Mouse (Mus musculus) CH12.LX (cell line): ENCODE data around the gene Mad2l2. TPM values are rescaled to one million over a fixed set of nuclear protein-coding genes. Genes with fewer than 3 reads are reported as not detected.

ENCODE experiments used
- DNase-seq: peaks from one replicate; pipeline ENCODE4 v3.0.0-alpha.2; 2013; ENCODE audit errors: extremely low read depth
- H3K27ac ChIP-seq: 2 replicates; pipeline ENCODE4 v1.5.1; 2012; ENCODE audit warnings: low read depth, mild to moderate bottlenecking, control low read depth, moderate library complexity; ENCODE audit not compliant: insufficient read depth
- H3K27me3 ChIP-seq: replicated peaks from 2 replicates; pipeline ENCODE3; 2012; ENCODE audit warnings: inconsistent platforms
- H3K36me3 ChIP-seq, 2 experiments: replicated peaks in 1 of 2; 2 replicates each; pipeline versions ENCODE3 to v1.6.1; 2012; ENCODE audit warnings: inconsistent platforms in 1 of 2, low read length in 1 of 2, mild to moderate bottlenecking in 1 of 2, mixed read lengths in 1 of 2, moderate library complexity in 1 of 2; ENCODE audit not compliant: control insufficient read depth in 1 of 2, insufficient read depth in 1 of 2
- H3K4me1 ChIP-seq, 2 experiments: 2 replicates each; pipeline ENCODE4 v1.6.1; 2012; ENCODE audit warnings: inconsistent platforms in 1 of 2, moderate library complexity in 1 of 2; ENCODE audit not compliant: insufficient read depth in 2 of 2, control insufficient read depth in 1 of 2
- H3K4me2 ChIP-seq: 2 replicates; pipeline ENCODE4 v1.6.1; 2012; ENCODE audit warnings: low read depth, mild to moderate bottlenecking, control low read depth; ENCODE audit not compliant: poor library complexity, insufficient read depth, severe bottlenecking
- H3K4me3 ChIP-seq, 3 experiments: fragments of 150-350 bp in 1 of 3; sonication (generic) in 1 of 3; replicated peaks in 1 of 3; 2 replicates each; pipeline versions ENCODE3 to v1.5.1; 2011 to 2012; ENCODE audit warnings: low read depth in 2 of 3, low read length in 2 of 3, mild to moderate bottlenecking in 2 of 3, moderate library complexity in 2 of 3, control low read depth in 1 of 3, improper control_type of control experiment in 1 of 3, inconsistent platforms in 1 of 3, mixed read lengths in 1 of 3; ENCODE audit not compliant: poor library complexity in 1 of 3
- H3K79me2 ChIP-seq: replicated peaks from 2 replicates; pipeline ENCODE4 v1.6.1; 2012; ENCODE audit warnings: mild to moderate bottlenecking, moderate library complexity; ENCODE audit not compliant: control insufficient read depth, poor library complexity, insufficient read depth, severe bottlenecking; ENCODE audit errors: extremely low read depth
- H3K9ac ChIP-seq: 2 replicates; pipeline ENCODE4 v1.6.1; 2012; ENCODE audit warnings: low read depth, mild to moderate bottlenecking, control low read depth, moderate library complexity; ENCODE audit not compliant: insufficient read depth
- H3K9me3 ChIP-seq: replicated peaks from 2 replicates; pipeline ENCODE3; 2012; ENCODE audit warnings: low read length, inconsistent platforms, mixed read lengths
- BHLHE40 ChIP-seq: IDR thresholded peaks from 2 replicates; pipeline ENCODE4 v1.6.1; 2011; ENCODE audit warnings: mild to moderate bottlenecking, low read depth, low read length, improper control_type of control experiment
- CHD1 ChIP-seq: IDR thresholded peaks from 2 replicates; pipeline ENCODE4 v1.6.1; 2012; ENCODE audit warnings: low read depth, low read length, improper control_type of control experiment, inconsistent platforms
- CHD2 ChIP-seq: IDR thresholded peaks from 2 replicates; pipeline ENCODE4 v1.6.1; 2011; ENCODE audit warnings: low read length, improper control_type of control experiment
- CTCF ChIP-seq, 2 experiments: IDR thresholded peaks in 1 of 2; conservative IDR thresholded peaks in 1 of 2; 2 replicates each; pipeline ENCODE4 v1.5.1; 2011 to 2012; ENCODE audit warnings: low read depth in 2 of 2, low read length in 2 of 2, improper control_type of control experiment in 1 of 2, inconsistent platforms in 1 of 2, mild to moderate bottlenecking in 1 of 2, moderate library complexity in 1 of 2
- EP300 ChIP-seq: IDR thresholded peaks from 2 replicates; pipeline ENCODE4 v1.6.1; 2011; ENCODE audit warnings: low read length, improper control_type of control experiment
- GABPA ChIP-seq: IDR thresholded peaks from 2 replicates; pipeline ENCODE4 v1.6.1; 2012; ENCODE audit warnings: low read depth, low read length, improper control_type of control experiment, inconsistent platforms; ENCODE audit not compliant: insufficient replicate concordance
- KAT2A ChIP-seq: IDR thresholded peaks from 2 replicates; pipeline ENCODE4 v1.6.1; 2012; ENCODE audit warnings: low read length, improper control_type of control experiment, inconsistent platforms; ENCODE audit not compliant: insufficient replicate concordance
- MAFK ChIP-seq: IDR thresholded peaks from 2 replicates; pipeline ENCODE4 v1.6.1; 2011; ENCODE audit warnings: low read length, improper control_type of control experiment; ENCODE audit not compliant: insufficient replicate concordance
- MAX ChIP-seq: IDR thresholded peaks from 2 replicates; pipeline ENCODE4 v1.6.1; 2011; ENCODE audit warnings: low read length, improper control_type of control experiment
- NELFE ChIP-seq: IDR thresholded peaks from 2 replicates; pipeline ENCODE4 v1.6.1; 2011; ENCODE audit warnings: low read depth, low read length, improper control_type of control experiment
- POLR2A ChIP-seq: IDR thresholded peaks from 2 replicates; pipeline ENCODE4 v1.6.1; 2011; ENCODE audit warnings: low read depth, mild to moderate bottlenecking, improper control_type of control experiment, low read length
- RAD21 ChIP-seq: IDR thresholded peaks from 2 replicates; pipeline ENCODE4 v1.6.1; 2011; ENCODE audit warnings: low read depth, mild to moderate bottlenecking, low read length, improper control_type of control experiment, moderate library complexity
- SMC3 ChIP-seq: IDR thresholded peaks from 2 replicates; pipeline ENCODE4 v1.6.1; 2011; ENCODE audit warnings: low read depth, low read length, improper control_type of control experiment
- TCF12 ChIP-seq: IDR thresholded peaks from 2 replicates; pipeline ENCODE4 v1.6.1; 2014; ENCODE audit warnings: low read depth, mild to moderate bottlenecking, inconsistent platforms, low read length, improper control_type of control experiment
- USF1 ChIP-seq: IDR thresholded peaks from 2 replicates; pipeline ENCODE4 v1.6.1; 2014; ENCODE audit warnings: low read depth, mild to moderate bottlenecking, inconsistent platforms, low read length, improper control_type of control experiment
- USF2 ChIP-seq: conservative IDR thresholded peaks from 2 replicates; pipeline ENCODE4 v1.6.1; 2011; ENCODE audit warnings: low read depth, low read length, improper control_type of control experiment
- ZC3H11A ChIP-seq: IDR thresholded peaks from 2 replicates; pipeline ENCODE4 v1.6.1; 2012; ENCODE audit warnings: low read depth, mild to moderate bottlenecking, inconsistent platforms, low read length, improper control_type of control experiment
- ZKSCAN1 ChIP-seq: IDR thresholded peaks from 2 replicates; pipeline ENCODE4 v1.6.1; 2012; ENCODE audit warnings: low read depth, inconsistent platforms, low read length, improper control_type of control experiment, borderline replicate concordance
- dilution Hi-C: fragments of 300-500 bp; cut with MboI; formaldehyde crosslinking; loops from 2 replicates; pipeline ENCODE4 v1.14.3; 2020; ENCODE audit warnings: low sequenced_read_pairs; ENCODE audit not compliant: extremely low pct_unique_long_range_greater_than_20kb, extremely low pct_ligation_motif_present
- in situ Hi-C: fragments of 300-500 bp; cut with MboI; formaldehyde crosslinking; loops from 3 replicates; pipeline ENCODE4 v1.14.3; 2019; ENCODE audit warnings: low sequenced_read_pairs, low pct_ligation_motif_present, low pct_unique_long_range_greater_than_20kb, mixed read lengths
- polyA plus RNA-seq: library from polyadenylated mRNA; unstranded; fragments of >175 nt; gene quantifications from 2 replicates; pipeline ENCODE4 v1.2.1, GENCODE M21; 2012; ENCODE audit warnings: low read depth; ENCODE audit not compliant: insufficient read length
- total RNA-seq, 2 experiments: library from RNA; depleted of rRNA; stranded (reverse); fragments of 300-350 nt in 1 of 2; fragments of >200 nt in 1 of 2; gene quantifications; 2 replicates each; pipeline ENCODE4 v1.2.3; 2012 to 2014

Gene Mad2l2
- total and polyA plus RNA-seq, 3 experiments: 23.1 to 43.3 (median 36.5) TPM

GRCm38 (mm10) chr4:148082257-148083044 is 47.7 kb upstream of the Mad2l2 start:
- dilution Hi-C loops: no loop called here
- H3K4me3 ChIP-seq: no peak overlapping the region
- H3K4me1 ChIP-seq: peaks cover 3 to 5% of the 10 kb centered on the region in 2 experiments; a peak in 3 of 4 replicates
- H3K36me3 ChIP-seq: peaks cover 28 to 42% of the 10 kb centered on the region in 2 experiments
- H3K79me2 ChIP-seq: no peaks in the 10 kb centered on the region
- H3K27me3 ChIP-seq: no peaks in the 10 kb centered on the region
- in situ Hi-C loops: no loop called here
- H3K4me2 ChIP-seq: no peak overlapping the region
- H3K9ac ChIP-seq: no peak overlapping the region
- peak; percentile 64 for DNase-seq
- no peaks in the 10 kb centered on the region for H3K9me3 ChIP-seq
- no peak overlapping the region for H3K27ac ChIP-seq
- peak; percentile 39; the same call in 1 of the 2 replicates for TF ChIP-seq MAX
- no peak for TF ChIP-seq KAT2A
- TF ChIP-seq USF2: peak; percentile 69
- TF ChIP-seq USF1: peak; percentile 74
- TF ChIP-seq CTCF (conservative IDR thresholded peaks at IDR 0.05 in 1 of 2, IDR thresholded peaks at IDR 0.05 in 1 of 2; ENCODE audit: low read depth in 2 of 2, low read length in 2 of 2): peak; percentile 70 to 80
- TF ChIP-seq MAFK: no peak
- TF ChIP-seq EP300: no peak
- TF ChIP-seq SMC3: peak; percentile 54
- TF ChIP-seq NELFE: no peak
- TF ChIP-seq POLR2A: no peak
- peak; percentile 11; the same call in 1 of the 2 replicates for TF ChIP-seq TCF12
- peak; percentile 32; the same call in 1 of the 2 replicates for TF ChIP-seq BHLHE40
- peak; percentile 48 for TF ChIP-seq RAD21

- peaks cover 6 to 9% of the 10 kb centered on the region in 2 experiments; a peak in 3 of 4 replicates for H3K4me1 ChIP-seq
These were observed 46.8 kb upstream of the Mad2l2 start for GRCm38 (mm10) chr4:148083176-148083899.

More at GRCm38 (mm10) chr4:148083176-148083899, 46.8 kb upstream of the Mad2l2 start:
- Histone ChIP-seq H3K27ac (no peak overlapping the region), H3K36me3 (peaks cover 28 to 42% of the 10 kb centered on the region in 2 experiments), H3K9me3 (no peaks in the 10 kb centered on the region), H3K9ac (no peak overlapping the region), H3K27me3 (no peaks in the 10 kb centered on the region), H3K4me3 (no peak overlapping the region), H3K79me2 (no peaks in the 10 kb centered on the region), H3K4me2 (no peak overlapping the region)
- dilution Hi-C loops: no loop called here
- TF ChIP-seq POLR2A: no peak
- no peak for TF ChIP-seq CHD2
- TF ChIP-seq KAT2A: no peak
- no peak for TF ChIP-seq CTCF (conservative IDR thresholded peaks at IDR 0.05 in 1 of 2, IDR thresholded peaks at IDR 0.05 in 1 of 2; ENCODE audit: low read depth in 2 of 2, low read length in 2 of 2)
- TF ChIP-seq CHD1: no peak
- no peak for TF ChIP-seq ZKSCAN1
- TF ChIP-seq GABPA: no peak
- TF ChIP-seq ZC3H11A: no peak
- in situ Hi-C loops: no loop called here
- no peak for DNase-seq
